Mouse (Mus musculus) layer of hippocampus, postnatal 36 days (tissue): Measurements from ENCODE around the gene Gm49352. TPM values are rescaled to one million over a fixed set of nuclear protein-coding genes. Genes with fewer than 3 reads are reported as not detected.
"Not testable (repeated sequence)": the region's sequence is repeated elsewhere in the genome, so short reads cannot be mapped to it uniquely, and the experiment has no call there.

Experiments used
- DNase-seq, 2 experiments: peaks; one replicate each; pipeline ENCODE4 v3.0.0; 2022
- total RNA-seq, 2 experiments: library from RNA; stranded (reverse); gene quantifications; 2 replicates each; pipeline ENCODE4 v1.2.3; 2021

Gene Gm49352
- not detected for total RNA-seq

DNA sequence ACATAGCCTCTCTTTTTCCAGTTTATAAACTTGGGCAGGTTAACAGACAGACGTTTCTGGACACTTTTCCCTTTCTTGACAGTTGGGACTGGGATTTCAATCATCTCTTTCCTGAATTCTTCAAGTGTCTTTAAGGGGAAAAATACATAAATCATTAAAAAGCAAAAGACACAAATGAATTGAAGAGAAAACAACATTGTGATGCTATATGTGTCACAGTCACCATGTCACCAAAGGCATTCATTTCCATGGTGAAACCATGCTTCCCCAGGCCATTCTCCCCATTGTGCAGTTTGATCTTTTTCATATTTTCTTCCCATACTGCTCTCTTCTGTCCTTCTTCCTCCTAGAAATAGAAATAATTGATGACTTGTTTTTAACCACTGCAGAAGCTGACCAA lies at the start of gene Gm49352:
Gm49352 (minus strand) TSS at position 101 of the 400 bp plus-strand sequence.
- DNase-seq = not testable (repeated sequence)

DNA sequence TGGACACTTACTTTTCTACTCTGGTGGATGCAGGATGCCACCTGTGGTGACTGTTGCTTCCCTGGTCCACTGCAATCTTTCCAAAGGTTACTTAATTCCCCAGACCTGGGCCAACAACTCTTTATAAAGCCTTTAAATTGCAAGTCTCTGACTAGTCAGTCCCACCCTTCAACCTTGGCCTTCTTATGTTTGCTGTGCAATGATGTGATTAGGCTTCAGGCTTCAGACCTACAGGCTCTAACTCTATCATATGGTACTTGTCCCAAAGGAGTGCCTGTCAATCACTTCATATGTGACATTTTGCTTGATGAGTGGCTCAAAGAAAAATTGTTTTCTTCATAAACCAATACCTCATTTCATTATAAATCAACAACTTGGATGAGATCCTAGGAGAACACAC lies 2.1 kb upstream of the Gm49352 start, which contains the start of gene Cts3:
Cts3 (minus strand) TSS at position 101 of the 400 bp plus-strand sequence.
- no peak for DNase-seq

DNA sequence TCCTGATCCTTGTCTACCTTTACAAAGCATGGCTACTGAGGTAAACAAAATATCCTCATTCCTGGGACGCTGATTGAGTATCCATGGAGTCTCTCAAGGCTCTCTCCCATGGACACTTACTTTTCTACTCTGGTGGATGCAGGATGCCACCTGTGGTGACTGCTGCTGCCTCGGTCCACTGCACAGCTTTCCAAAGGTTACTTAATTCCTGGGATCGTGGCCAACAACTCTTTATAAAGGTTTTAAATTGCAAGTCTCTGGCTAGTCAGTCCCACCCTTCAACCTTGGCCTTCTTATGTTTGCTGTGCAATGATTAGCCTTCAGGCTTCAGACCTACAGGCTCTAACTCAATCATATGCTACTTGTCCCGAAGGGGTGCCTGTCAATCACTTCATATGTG lies 26.3 kb downstream of the Gm49352 start, which contains the start of gene Ctsm:
Ctsm (minus strand) TSS at position 209 of the 400 bp plus-strand sequence.
- no peak for DNase-seq

Other genes starting within 250 kb of the Gm49352 start
- gene Cts7, start 210.0 kb downstream of the Gm49352 start, total RNA-seq = not detected
- not detected for gene Ctsm, start 26.3 kb downstream of the Gm49352 start, total RNA-seq
- gene Cts3, start 2.0 kb upstream of the Gm49352 start, total RNA-seq = not detected